Mouse (Mus musculus): ENCODE data around the gene Gm20605. TPM values are rescaled to one million over a fixed set of nuclear protein-coding genes. Genes with fewer than 3 reads are reported as not detected.
A peak's percentile ranks its signal among the peaks of the same experiment; 100 is the strongest.

Gm20605 gene
- total and polyA plus RNA-seq, 3 experiments, result 1.1 to 9.0 (median 1.1) TPM

- Histone ChIP-seq H3K4me2 (ENCODE audit: insufficient read depth, low read depth, poor library complexity, severe bottlenecking) (no peak overlapping the region), H3K9ac (ENCODE audit: insufficient read depth, low read depth) (no peak overlapping the region), H3K9me3 (replicated peaks; ENCODE audit: low read length) (no peaks in the 10 kb centered on the region), H3K4me1 (ENCODE audit: control insufficient read depth in 1 of 2, insufficient read depth in 2 of 2) (peaks cover 0 to 31% of the 10 kb centered on the region in 2 experiments; a peak in 2 of 4 replicates), H3K27ac (ENCODE audit: insufficient read depth, low read depth) (no peak overlapping the region), H3K36me3 (replicated peaks in 1 of 2; ENCODE audit: control insufficient read depth in 1 of 2, insufficient read depth in 1 of 2, low read length in 1 of 2) (peaks cover 0 to 37% of the 10 kb centered on the region in 2 experiments), H3K4me3 (replicated peaks in 1 of 3; ENCODE audit: low read depth in 2 of 3, low read length in 2 of 3, poor library complexity in 1 of 3) (no peak overlapping the region), H3K27me3 (replicated peaks) (no peaks in the 10 kb centered on the region), H3K79me2 (replicated peaks; ENCODE audit: control insufficient read depth, extremely low read depth, insufficient read depth, poor library complexity, severe bottlenecking) (peaks cover 4% of the 10 kb centered on the region; the same call in 1 of the 2 replicates)
- no peak for DNase-seq (ENCODE audit: extremely low read depth)
- no peak for TF ChIP-seq ZKSCAN1 (IDR thresholded peaks at IDR 0.05; ENCODE audit: borderline replicate concordance, low read depth, low read length)
- no peak for TF ChIP-seq MEF2A (IDR thresholded peaks at IDR 0.05; ENCODE audit: borderline replicate concordance, low read depth, low read length)
- no peak for TF ChIP-seq MXI1 (IDR thresholded peaks at IDR 0.05; ENCODE audit: low read depth, low read length)
- no peak for TF ChIP-seq MAFK (IDR thresholded peaks at IDR 0.05; ENCODE audit: insufficient replicate concordance, low read length)
- TF ChIP-seq JUND (conservative IDR thresholded peaks at IDR 0.05; ENCODE audit: low read depth, low read length), result no peak
- TF ChIP-seq ZMIZ1 (IDR thresholded peaks at IDR 0.05; ENCODE audit: low read depth, low read length), result no peak
- TF ChIP-seq E2F4 (IDR thresholded peaks at IDR 0.05; ENCODE audit: insufficient replicate concordance, low read depth, low read length), result no peak
- TF ChIP-seq CHD2 (IDR thresholded peaks at IDR 0.05; ENCODE audit: low read length), result no peak
- TF ChIP-seq PAX5 (IDR thresholded peaks at IDR 0.05; ENCODE audit: low read length), result no peak
- dilution Hi-C loops (cut with MboI; ENCODE audit: extremely low pct_ligation_motif_present, extremely low pct_unique_long_range_greater_than_20kb, low sequenced_read_pairs), result no loop called here
- in situ Hi-C loops (cut with MboI; ENCODE audit: low pct_ligation_motif_present, low pct_unique_long_range_greater_than_20kb, low sequenced_read_pairs), result no loop called here
These were observed 53.6 kb downstream of the Gm20605 start for GRCm38 (mm10) chr5:137682526-137682925.

- in situ Hi-C loops (cut with MboI; ENCODE audit: low pct_ligation_motif_present, low pct_unique_long_range_greater_than_20kb, low sequenced_read_pairs) (no loop called here), dilution Hi-C loops (cut with MboI; ENCODE audit: extremely low pct_ligation_motif_present, extremely low pct_unique_long_range_greater_than_20kb, low sequenced_read_pairs) (no loop called here)
- Histone ChIP-seq H3K9me3 (replicated peaks; ENCODE audit: low read length) (no peaks in the 10 kb centered on the region), H3K4me2 (ENCODE audit: insufficient read depth, low read depth, poor library complexity, severe bottlenecking) (peak overlapping the region; percentile 42), H3K9ac (ENCODE audit: insufficient read depth, low read depth) (peak overlapping the region; percentile 17), H3K79me2 (replicated peaks; ENCODE audit: control insufficient read depth, extremely low read depth, insufficient read depth, poor library complexity, severe bottlenecking) (peaks cover 4% of the 10 kb centered on the region; the same call in 1 of the 2 replicates), H3K27me3 (replicated peaks) (no peaks in the 10 kb centered on the region), H3K4me1 (ENCODE audit: control insufficient read depth in 1 of 2, insufficient read depth in 2 of 2) (peaks cover 0 to 31% of the 10 kb centered on the region in 2 experiments; a peak in 2 of 4 replicates), H3K36me3 (replicated peaks in 1 of 2; ENCODE audit: control insufficient read depth in 1 of 2, insufficient read depth in 1 of 2, low read length in 1 of 2) (peaks cover 0 to 28% of the 10 kb centered on the region in 2 experiments), H3K4me3 (replicated peaks in 1 of 3; ENCODE audit: low read depth in 2 of 3, low read length in 2 of 3, poor library complexity in 1 of 3) (peak overlapping the region; percentile 59 to 69 (median 63)), H3K27ac (ENCODE audit: insufficient read depth, low read depth) (no peak overlapping the region)
- DNase-seq (ENCODE audit: extremely low read depth), result peak; percentile 62
- no peak for TF ChIP-seq UBTF (IDR thresholded peaks at IDR 0.05; ENCODE audit: low read depth, low read length)
- no peak for TF ChIP-seq TBP (conservative IDR thresholded peaks at IDR 0.05; ENCODE audit: low read depth, low read length)
- no peak for TF ChIP-seq ZNF384 (IDR thresholded peaks at IDR 0.05; ENCODE audit: low read depth, low read length)
- no peak for TF ChIP-seq CTCF (conservative IDR thresholded peaks at IDR 0.05 in 1 of 2, IDR thresholded peaks at IDR 0.05 in 1 of 2; ENCODE audit: low read depth in 2 of 2, low read length in 2 of 2)
- TF ChIP-seq KAT2A (IDR thresholded peaks at IDR 0.05; ENCODE audit: insufficient replicate concordance, low read length), result 0 out of 2 replicates have a peak, but pooled peaks have one; percentile 13
- no peak for TF ChIP-seq RAD21 (IDR thresholded peaks at IDR 0.05; ENCODE audit: low read depth, low read length)
- 0 out of 2 replicates have a peak, but pooled peaks have one; percentile 28 for TF ChIP-seq MAZ (IDR thresholded peaks at IDR 0.05; ENCODE audit: low read depth, low read length)
- TF ChIP-seq JUN (IDR thresholded peaks at IDR 0.05; ENCODE audit: insufficient read depth, low read depth, low read length), result no peak
- TF ChIP-seq POLR2A (IDR thresholded peaks at IDR 0.05; ENCODE audit: low read depth, low read length), result no peak
- TF ChIP-seq SMC3 (IDR thresholded peaks at IDR 0.05; ENCODE audit: low read depth, low read length), result no peak
- TF ChIP-seq USF2 (conservative IDR thresholded peaks at IDR 0.05; ENCODE audit: low read depth, low read length), result no peak
- no peak for TF ChIP-seq MAFK (IDR thresholded peaks at IDR 0.05; ENCODE audit: insufficient replicate concordance, low read length)
- TF ChIP-seq ETS1 (conservative IDR thresholded peaks at IDR 0.05; ENCODE audit: low read depth, low read length), result no peak
- 0 out of 2 replicates have a peak, but pooled peaks have one; percentile 11 for TF ChIP-seq BHLHE40 (IDR thresholded peaks at IDR 0.05; ENCODE audit: low read depth, low read length)
- no peak for TF ChIP-seq MYC (IDR thresholded peaks at IDR 0.05; ENCODE audit: low read depth, low read length)
- TF ChIP-seq EP300 (IDR thresholded peaks at IDR 0.05; ENCODE audit: low read length), result no peak
- peak; percentile 15 for TF ChIP-seq SIN3A (IDR thresholded peaks at IDR 0.05; ENCODE audit: low read length)
- TF ChIP-seq GABPA (IDR thresholded peaks at IDR 0.05; ENCODE audit: insufficient replicate concordance, low read depth, low read length), result no peak
- no peak for TF ChIP-seq NELFE (IDR thresholded peaks at IDR 0.05; ENCODE audit: low read depth, low read length)
- no peak for TF ChIP-seq MEF2A (IDR thresholded peaks at IDR 0.05; ENCODE audit: borderline replicate concordance, low read depth, low read length)
- no peak for TF ChIP-seq MAX (IDR thresholded peaks at IDR 0.05; ENCODE audit: low read length)
- no peak for TF ChIP-seq E2F4 (IDR thresholded peaks at IDR 0.05; ENCODE audit: insufficient replicate concordance, low read depth, low read length)
- no peak for TF ChIP-seq HCFC1 (IDR thresholded peaks at IDR 0.05; ENCODE audit: low read depth, low read length)
- no peak for TF ChIP-seq IRF4 (IDR thresholded peaks at IDR 0.05; ENCODE audit: low read depth, low read length)
- TF ChIP-seq CHD1 (IDR thresholded peaks at IDR 0.05; ENCODE audit: low read depth, low read length), result no peak
These were observed 54.7 kb downstream of the Gm20605 start for GRCm38 (mm10) chr5:137683388-137684293.

All from CH12.LX (cell line).